Mouse (Mus musculus): Measurements from ENCODE around the gene Hps5. TPM values are rescaled to one million over a fixed set of nuclear protein-coding genes. Genes with fewer than 3 reads are reported as not detected.

Hps5 gene
- polyA plus RNA-seq, 1 experiment from 2014 or later: 16.2 TPM

GRCm38 (mm10) chr7:46796779-46797178 lies 915 bp upstream of the Hps5 start:
- Histone ChIP-seq H3K36me3 (ENCODE audit: control insufficient read depth, insufficient read depth, low read length) (peaks cover 27% of the 10 kb centered on the region), H3K27ac (replicated peaks; ENCODE audit: low read depth, low read length) (no peak overlapping the region), H3K9me3 (ENCODE audit: control insufficient read depth, low read length) (no peaks in the 10 kb centered on the region), H3K4me3 (ENCODE audit: low read depth, low read length) (peak overlapping the region; percentile 98), H3K9ac (ENCODE audit: low read depth, low read length) (peak overlapping the region; percentile 92), H3K4me1 (ENCODE audit: control insufficient read depth, insufficient read depth, low read length) (peaks cover 13% of the 10 kb centered on the region), H3K4me2 (ENCODE audit: low read depth, low read length) (peak overlapping the region; percentile 90), H3K27me3 (replicated peaks; ENCODE audit: control insufficient read depth, insufficient read depth, low read length) (no peaks in the 10 kb centered on the region)
- no peak for DNase-seq (ENCODE audit: low spot score)
- WGBS: 50% methylated on average over 6 of the region's 6 CpGs
- ATAC-seq (ENCODE audit: low read depth): no peak

DNA sequence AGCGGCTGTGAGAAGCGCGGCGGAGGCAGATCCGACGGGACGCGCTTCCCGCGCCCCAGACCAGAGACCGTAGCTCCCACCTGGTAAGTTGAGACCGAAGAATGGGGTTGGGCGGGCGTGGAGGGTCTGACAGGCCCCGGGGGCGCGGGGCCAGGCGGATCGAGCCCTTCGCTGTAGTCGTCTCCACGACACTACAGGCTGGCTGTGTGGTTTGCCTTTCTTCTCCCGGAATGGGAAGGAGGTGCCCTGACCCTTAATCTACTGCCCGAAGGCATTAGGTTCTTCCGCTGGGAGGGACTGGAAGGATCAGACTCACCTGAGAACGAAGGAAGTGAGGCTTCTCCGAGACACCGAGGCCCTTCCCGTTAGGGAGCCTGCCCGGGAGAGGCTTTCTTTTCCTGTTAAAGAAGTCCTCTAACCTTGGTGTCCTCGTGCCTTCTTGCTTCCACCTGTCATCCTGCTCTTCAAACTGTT lies 379 bp upstream of the Hps5 start:
- Histone ChIP-seq H3K27ac (replicated peaks; ENCODE audit: low read depth, low read length) (peak overlapping the region; percentile 87), H3K4me1 (ENCODE audit: control insufficient read depth, insufficient read depth, low read length) (peaks cover 13% of the 10 kb centered on the region), H3K9me3 (ENCODE audit: control insufficient read depth, low read length) (no peaks in the 10 kb centered on the region), H3K36me3 (ENCODE audit: control insufficient read depth, insufficient read depth, low read length) (peaks cover 23% of the 10 kb centered on the region), H3K27me3 (replicated peaks; ENCODE audit: control insufficient read depth, insufficient read depth, low read length) (no peaks in the 10 kb centered on the region), H3K4me2 (ENCODE audit: low read depth, low read length) (peak overlapping the region; percentile 90), H3K9ac (ENCODE audit: low read depth, low read length) (peak overlapping the region; percentile 92), H3K4me3 (ENCODE audit: low read depth, low read length) (peak overlapping the region; percentile 98)
- 0% methylated on average over 11 of the region's 31 CpGs for WGBS
- ATAC-seq (ENCODE audit: low read depth) (no peak), DNase-seq (ENCODE audit: low spot score) (peak; percentile 3)

GRCm38 (mm10) chr7:46793871-46794270 lies 2.0 kb downstream of the Hps5 start:
- Histone ChIP-seq H3K4me2 (ENCODE audit: low read depth, low read length) (no peak overlapping the region), H3K36me3 (ENCODE audit: control insufficient read depth, insufficient read depth, low read length) (peaks cover 24% of the 10 kb centered on the region), H3K4me3 (ENCODE audit: low read depth, low read length) (no peak overlapping the region), H3K27ac (replicated peaks; ENCODE audit: low read depth, low read length) (no peak overlapping the region), H3K27me3 (replicated peaks; ENCODE audit: control insufficient read depth, insufficient read depth, low read length) (no peaks in the 10 kb centered on the region), H3K9ac (ENCODE audit: low read depth, low read length) (no peak overlapping the region), H3K9me3 (ENCODE audit: control insufficient read depth, low read length) (no peaks in the 10 kb centered on the region), H3K4me1 (ENCODE audit: control insufficient read depth, insufficient read depth, low read length) (peaks cover 13% of the 10 kb centered on the region)
- no peak for DNase-seq (ENCODE audit: low spot score)
- no peak for ATAC-seq (ENCODE audit: low read depth)
- 81% methylated on average over 4 of the region's 4 CpGs for WGBS

DNA sequence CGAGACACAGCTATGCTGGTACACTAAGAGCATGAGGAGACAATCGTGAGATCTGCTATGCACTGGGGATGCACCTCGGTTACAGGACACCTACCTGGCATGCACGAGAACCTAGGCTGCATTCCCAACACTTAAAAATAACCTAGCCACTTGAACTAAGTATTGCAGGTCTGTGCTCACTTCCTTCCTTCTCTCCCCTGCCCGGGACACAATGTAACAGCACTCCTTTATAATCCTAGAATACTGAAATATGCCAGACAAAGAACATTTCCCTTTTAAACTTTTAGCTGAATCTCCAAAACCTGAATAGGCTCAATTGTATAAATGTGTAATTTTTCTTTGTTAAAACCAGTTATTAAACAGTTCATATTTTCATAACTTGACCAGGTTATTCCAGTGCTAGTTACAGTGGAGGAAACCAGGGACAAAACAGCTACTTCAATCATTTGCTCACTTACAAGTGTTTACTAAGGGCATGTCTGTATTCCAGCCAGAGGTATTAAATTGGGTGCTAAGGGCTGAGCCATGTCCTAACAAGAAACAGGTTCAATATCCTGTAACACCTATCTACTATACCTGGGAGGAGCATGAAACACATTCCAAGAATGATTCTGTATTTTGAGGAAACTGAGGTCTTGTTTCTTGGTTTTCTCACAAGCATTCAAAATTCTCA lies 6.6 kb downstream of the Hps5 start:
- no peaks in the 10 kb centered on the region for H3K9me3 ChIP-seq (ENCODE audit: control insufficient read depth, low read length)
- DNase-seq (ENCODE audit: low spot score) (no peak), ATAC-seq (ENCODE audit: low read depth) (no peak)
- H3K4me2 ChIP-seq (ENCODE audit: low read depth, low read length): no peak overlapping the region
- H3K4me1 ChIP-seq (ENCODE audit: control insufficient read depth, insufficient read depth, low read length): peaks cover 3% of the 10 kb centered on the region; the same call in 1 of the 2 replicates
- H3K36me3 ChIP-seq (ENCODE audit: control insufficient read depth, insufficient read depth, low read length): peaks cover 65% of the 10 kb centered on the region
- 78% methylated on average over 5 of the region's 5 CpGs for WGBS
- H3K27me3 ChIP-seq (replicated peaks; ENCODE audit: control insufficient read depth, insufficient read depth, low read length): no peaks in the 10 kb centered on the region
- no peak overlapping the region for H3K4me3 ChIP-seq (ENCODE audit: low read depth, low read length)
- H3K27ac ChIP-seq (replicated peaks; ENCODE audit: low read depth, low read length): no peak overlapping the region
- no peak overlapping the region for H3K9ac ChIP-seq (ENCODE audit: low read depth, low read length)

- ATAC-seq (ENCODE audit: low read depth): no peak
- WGBS: 59% methylated on average over 4 of the region's 4 CpGs
Observed at GRCm38 (mm10) chr7:46770706-46771105, 25.2 kb downstream of the Hps5 start.

GRCm38 (mm10) chr7:46768451-46768850 lies 27.4 kb downstream of the Hps5 start:
- H3K4me2 ChIP-seq (ENCODE audit: low read depth, low read length): no peak overlapping the region
- H3K4me3 ChIP-seq (ENCODE audit: low read depth, low read length): no peak overlapping the region
- no peaks in the 10 kb centered on the region for H3K27me3 ChIP-seq (replicated peaks; ENCODE audit: control insufficient read depth, insufficient read depth, low read length)
- H3K4me1 ChIP-seq (ENCODE audit: control insufficient read depth, insufficient read depth, low read length): no peaks in the 10 kb centered on the region
- DNase-seq (ENCODE audit: low spot score) (no peak), ATAC-seq (ENCODE audit: low read depth) (no peak)
- 83% methylated on average over 7 of the region's 7 CpGs for WGBS
- H3K27ac ChIP-seq (replicated peaks; ENCODE audit: low read depth, low read length): no peak overlapping the region
- peaks cover 76% of the 10 kb centered on the region for H3K36me3 ChIP-seq (ENCODE audit: control insufficient read depth, insufficient read depth, low read length)
- no peaks in the 10 kb centered on the region for H3K9me3 ChIP-seq (ENCODE audit: control insufficient read depth, low read length)
- H3K9ac ChIP-seq (ENCODE audit: low read depth, low read length): no peak overlapping the region

More at GRCm38 (mm10) chr7:46770706-46771105, 25.2 kb downstream of the Hps5 start:
- H3K4me2 ChIP-seq (ENCODE audit: low read depth, low read length): no peak overlapping the region
- no peak overlapping the region for H3K4me3 ChIP-seq (ENCODE audit: low read depth, low read length)
- H3K27ac ChIP-seq (replicated peaks; ENCODE audit: low read depth, low read length): no peak overlapping the region
- H3K9me3 ChIP-seq (ENCODE audit: control insufficient read depth, low read length): no peaks in the 10 kb centered on the region
- H3K4me1 ChIP-seq (ENCODE audit: control insufficient read depth, insufficient read depth, low read length): no peaks in the 10 kb centered on the region
- peak; percentile 62 for DNase-seq (ENCODE audit: low spot score)
- H3K36me3 ChIP-seq (ENCODE audit: control insufficient read depth, insufficient read depth, low read length): peaks cover 80% of the 10 kb centered on the region
- H3K9ac ChIP-seq (ENCODE audit: low read depth, low read length): no peak overlapping the region
- no peaks in the 10 kb centered on the region for H3K27me3 ChIP-seq (replicated peaks; ENCODE audit: control insufficient read depth, insufficient read depth, low read length)

- H3K36me3 ChIP-seq (ENCODE audit: control insufficient read depth, insufficient read depth, low read length): peaks cover 77% of the 10 kb centered on the region
- ATAC-seq (ENCODE audit: low read depth) (no peak), DNase-seq (ENCODE audit: low spot score) (no peak)
- no peak overlapping the region for H3K4me2 ChIP-seq (ENCODE audit: low read depth, low read length)
- no peaks in the 10 kb centered on the region for H3K27me3 ChIP-seq (replicated peaks; ENCODE audit: control insufficient read depth, insufficient read depth, low read length)
- no peak overlapping the region for H3K4me3 ChIP-seq (ENCODE audit: low read depth, low read length)
- H3K27ac ChIP-seq (replicated peaks; ENCODE audit: low read depth, low read length): no peak overlapping the region
- H3K9ac ChIP-seq (ENCODE audit: low read depth, low read length): no peak overlapping the region
- no peaks in the 10 kb centered on the region for H3K9me3 ChIP-seq (ENCODE audit: control insufficient read depth, low read length)
- no peaks in the 10 kb centered on the region for H3K4me1 ChIP-seq (ENCODE audit: control insufficient read depth, insufficient read depth, low read length)
Observed at GRCm38 (mm10) chr7:46767371-46767770, 28.5 kb downstream of the Hps5 start.

GRCm38 (mm10) chr7:46764672-46765071 lies 31.2 kb downstream of the Hps5 start:
- Histone ChIP-seq H3K9ac (ENCODE audit: low read depth, low read length) (no peak overlapping the region), H3K36me3 (ENCODE audit: control insufficient read depth, insufficient read depth, low read length) (peaks cover 80% of the 10 kb centered on the region), H3K4me2 (ENCODE audit: low read depth, low read length) (no peak overlapping the region), H3K27ac (replicated peaks; ENCODE audit: low read depth, low read length) (no peak overlapping the region), H3K9me3 (ENCODE audit: control insufficient read depth, low read length) (no peaks in the 10 kb centered on the region), H3K4me3 (ENCODE audit: low read depth, low read length) (no peak overlapping the region), H3K27me3 (replicated peaks; ENCODE audit: control insufficient read depth, insufficient read depth, low read length) (no peaks in the 10 kb centered on the region), H3K4me1 (ENCODE audit: control insufficient read depth, insufficient read depth, low read length) (no peaks in the 10 kb centered on the region)
- ATAC-seq (ENCODE audit: low read depth) (no peak), DNase-seq (ENCODE audit: low spot score) (no peak)
- 90% methylated on average over 8 of the region's 8 CpGs for WGBS

DNA sequence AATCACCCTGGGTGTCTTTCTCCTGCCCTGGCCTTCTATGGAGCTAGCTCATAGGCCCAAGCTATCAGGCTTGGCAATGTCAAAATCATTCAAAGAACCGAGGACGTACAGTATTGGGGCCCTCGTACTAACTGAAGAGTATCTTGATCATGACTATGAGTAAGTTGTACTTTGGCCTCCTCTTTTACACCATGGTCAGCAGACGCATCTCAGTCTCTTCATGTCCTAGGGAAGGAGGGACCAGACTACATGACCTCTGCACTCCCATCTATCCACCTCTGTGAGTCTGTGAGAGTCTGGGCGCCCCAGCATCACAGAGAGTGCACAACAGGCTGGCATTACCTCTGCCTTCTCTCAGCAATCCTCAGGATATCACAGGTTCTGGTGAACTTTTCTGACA lies 33.3 kb downstream of the Hps5 start:
- Histone ChIP-seq H3K4me2 (ENCODE audit: low read depth, low read length) (no peak overlapping the region), H3K36me3 (ENCODE audit: control insufficient read depth, insufficient read depth, low read length) (peaks cover 72% of the 10 kb centered on the region)
- WGBS: 84% methylated on average over 5 of the region's 5 CpGs

More for the DNA sequence above, 33.3 kb downstream of the Hps5 start:
- Histone ChIP-seq H3K27ac (replicated peaks; ENCODE audit: low read depth, low read length) (no peak overlapping the region), H3K27me3 (replicated peaks; ENCODE audit: control insufficient read depth, insufficient read depth, low read length) (no peaks in the 10 kb centered on the region), H3K4me1 (ENCODE audit: control insufficient read depth, insufficient read depth, low read length) (no peaks in the 10 kb centered on the region), H3K9ac (ENCODE audit: low read depth, low read length) (no peak overlapping the region), H3K9me3 (ENCODE audit: control insufficient read depth, low read length) (no peaks in the 10 kb centered on the region), H3K4me3 (ENCODE audit: low read depth, low read length) (no peak overlapping the region)
- DNase-seq (ENCODE audit: low spot score) (no peak), ATAC-seq (ENCODE audit: low read depth) (no peak)
